Mouse (Mus musculus) gastrocnemius, adult 2 months (tissue): ENCODE data around the gene Pitpna. TPM values are rescaled to one million over a fixed set of nuclear protein-coding genes. Genes with fewer than 3 reads are reported as not detected.
"Not testable (repeated sequence)": the region's sequence is repeated elsewhere in the genome, so short reads cannot be mapped to it uniquely, and the experiment has no call there.

ENCODE experiments used
- DNase-seq: peaks from one replicate; pipeline ENCODE4 v3.0.0; 2022
- H3K27ac ChIP-seq: fragments of 200-600 bp; 2 replicates; pipeline ENCODE4 v1.8.1; 2022; ENCODE audit warnings: mild to moderate bottlenecking
- H3K4me3 ChIP-seq: fragments of 200-600 bp; 2 replicates; pipeline ENCODE4 v1.8.1; 2022; ENCODE audit warnings: mild to moderate bottlenecking, moderate library complexity
- CTCF ChIP-seq: fragments of 200-600 bp; IDR thresholded peaks from 2 replicates; pipeline ENCODE4 v1.8.1; 2022; ENCODE audit warnings: antibody characterized with exemption, mild to moderate bottlenecking, moderate library complexity
- intact Hi-C: fragments of 180-260 bp; cut with DNase I; formaldehyde crosslinking; loops from one replicate; pipeline ENCODE4 v1.15.1; 2025
- total RNA-seq, 2 experiments: library from RNA; stranded (reverse); gene quantifications; 2 replicates each; pipeline ENCODE4 v1.2.3; 2021

Pitpna gene
- total RNA-seq, 2 experiments from 2014 or later, result 151 to 206 TPM

DNA sequence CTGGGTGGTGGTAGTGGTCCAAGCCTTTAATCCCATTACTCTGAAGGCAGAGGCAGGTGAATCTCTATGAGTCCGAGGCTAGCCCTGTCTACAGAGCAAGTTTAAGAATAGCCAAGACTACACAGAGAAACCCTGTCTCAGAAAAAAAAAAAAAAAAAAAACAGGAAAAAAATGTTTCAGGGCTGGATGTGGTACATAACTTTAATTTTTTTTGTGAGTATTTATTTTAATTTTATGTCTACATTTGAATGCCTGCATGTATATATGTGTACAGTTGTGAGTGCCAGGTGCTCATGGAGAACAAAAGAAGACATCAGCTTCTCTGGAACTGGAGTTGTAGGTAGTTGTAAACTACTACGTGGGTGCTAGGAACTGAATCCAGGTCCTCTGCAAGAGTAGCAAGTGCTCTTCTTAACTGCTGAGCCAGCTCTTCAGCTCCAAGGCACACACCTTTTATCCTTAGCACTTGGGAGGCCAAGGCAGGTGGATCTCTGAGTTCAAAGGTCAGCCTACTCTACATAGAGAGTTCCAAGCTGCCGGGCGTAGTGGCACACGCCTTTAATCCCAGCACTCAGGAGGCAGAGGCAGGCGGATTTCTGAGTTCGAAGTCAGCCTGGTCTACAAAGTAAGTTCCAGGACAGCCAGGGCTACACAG is 6.3 kb upstream of the Pitpna start:
- intact Hi-C loops, result no loop called here
- DNase-seq, result no peak
- Histone ChIP-seq H3K4me3 (no peak overlapping the region), H3K27ac (no peak overlapping the region)
- TF ChIP-seq CTCF, result no peak

DNA sequence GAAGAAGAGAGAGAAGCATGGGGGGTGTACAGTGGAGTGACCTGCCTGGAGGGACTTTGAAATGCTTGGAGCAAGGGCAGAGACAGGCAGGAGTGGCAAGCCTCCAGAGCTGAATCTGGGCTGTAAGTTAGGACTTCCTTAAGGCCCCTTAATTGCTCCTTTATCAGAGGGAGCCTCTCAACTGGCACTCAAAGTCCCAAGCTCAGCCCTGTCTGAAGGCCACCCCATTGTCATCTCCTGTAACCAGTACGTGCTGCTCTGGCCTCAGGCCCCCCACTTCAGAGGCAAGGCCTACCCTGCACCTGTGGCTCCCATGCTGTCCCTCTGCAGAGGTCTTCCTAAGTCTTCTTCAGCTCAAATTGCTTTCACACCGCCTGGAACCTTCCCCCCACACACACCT is 4.4 kb upstream of the Pitpna start:
- no peak for TF ChIP-seq CTCF
- DNase-seq, result no peak
- Histone ChIP-seq H3K27ac (no peak overlapping the region), H3K4me3 (no peak overlapping the region)
- intact Hi-C loops, result no loop called here

DNA sequence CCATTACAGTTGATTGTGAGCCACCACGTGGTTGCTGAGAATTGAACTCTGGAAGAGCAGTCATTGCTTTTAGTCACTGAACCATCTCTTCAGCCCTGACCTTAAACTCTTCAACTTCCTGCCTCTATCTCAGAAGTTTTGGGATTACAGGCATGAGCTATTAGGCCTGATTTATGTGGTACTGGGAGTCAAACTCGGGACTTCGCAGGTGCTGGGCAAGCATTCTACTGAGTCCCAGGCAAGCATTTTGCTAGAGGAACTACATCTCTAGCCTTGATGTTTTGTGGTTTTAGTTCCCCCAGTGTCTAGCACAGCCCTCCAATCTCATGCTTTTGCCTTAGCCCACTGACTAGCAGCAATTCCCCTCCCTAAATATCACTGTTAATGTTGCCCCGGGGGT is 2.8 kb upstream of the Pitpna start:
- DNase-seq, result no peak
- no peak for TF ChIP-seq CTCF
- no peak overlapping the region for H3K27ac ChIP-seq
- intact Hi-C loops, result loop anchor here (5.0 kb wide), 1 partner anchor 97 kb away; no protein-coding TSS in a partner anchor
- H3K4me3 ChIP-seq, result no peak overlapping the region

DNA sequence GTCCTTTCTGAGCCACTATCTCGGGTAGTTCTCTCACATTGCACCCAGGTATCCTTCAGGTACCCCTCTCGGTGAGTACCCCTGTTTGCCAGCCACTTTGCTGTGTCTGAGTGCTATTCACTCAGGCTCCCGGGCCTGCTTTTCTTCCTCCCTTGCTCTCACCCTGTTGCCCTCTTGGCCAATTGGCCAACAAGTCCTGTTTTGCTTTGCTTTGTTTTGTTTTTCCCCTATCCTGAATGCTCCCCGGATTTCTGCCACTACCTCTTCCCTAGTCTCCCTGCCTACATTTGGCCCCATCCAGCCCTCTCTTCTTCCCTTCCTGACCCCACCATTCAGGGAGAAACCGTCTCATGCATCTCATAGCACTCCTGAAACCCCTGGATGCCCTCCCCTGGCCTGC is 1.9 kb upstream of the Pitpna start:
- intact Hi-C loops, result loop anchor here (5.0 kb wide), 1 partner anchor 96 kb away; no protein-coding TSS in a partner anchor
- no peak for DNase-seq
- Histone ChIP-seq H3K4me3 (no peak overlapping the region), H3K27ac (no peak overlapping the region)
- TF ChIP-seq CTCF, result no peak

DNA sequence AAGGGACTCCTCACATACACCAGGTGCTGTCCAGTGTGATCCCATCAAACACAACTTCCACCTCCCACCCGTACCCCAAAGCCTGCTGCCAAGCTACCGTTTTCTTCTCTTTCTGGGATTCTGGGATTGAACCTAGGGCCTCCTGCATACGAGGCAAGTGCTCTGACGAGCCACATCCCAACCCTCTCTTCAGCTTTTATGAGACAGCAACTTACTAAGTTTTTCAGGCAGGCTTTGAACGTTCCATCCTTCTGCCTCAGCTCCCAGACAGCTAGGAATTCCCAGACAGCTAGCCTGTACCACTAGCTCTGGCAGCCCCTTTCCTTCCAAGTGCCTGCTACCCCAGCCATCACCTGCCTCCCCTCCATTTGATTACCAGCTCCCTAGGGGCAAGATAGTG is 934 bp upstream of the Pitpna start:
- no peak for TF ChIP-seq CTCF
- Histone ChIP-seq H3K4me3 (no peak overlapping the region), H3K27ac (peak overlapping the region; percentile 98)
- no peak for DNase-seq
- intact Hi-C loops, result loop anchor here (5.0 kb wide), 1 partner anchor 95 kb away; no protein-coding TSS in a partner anchor

DNA sequence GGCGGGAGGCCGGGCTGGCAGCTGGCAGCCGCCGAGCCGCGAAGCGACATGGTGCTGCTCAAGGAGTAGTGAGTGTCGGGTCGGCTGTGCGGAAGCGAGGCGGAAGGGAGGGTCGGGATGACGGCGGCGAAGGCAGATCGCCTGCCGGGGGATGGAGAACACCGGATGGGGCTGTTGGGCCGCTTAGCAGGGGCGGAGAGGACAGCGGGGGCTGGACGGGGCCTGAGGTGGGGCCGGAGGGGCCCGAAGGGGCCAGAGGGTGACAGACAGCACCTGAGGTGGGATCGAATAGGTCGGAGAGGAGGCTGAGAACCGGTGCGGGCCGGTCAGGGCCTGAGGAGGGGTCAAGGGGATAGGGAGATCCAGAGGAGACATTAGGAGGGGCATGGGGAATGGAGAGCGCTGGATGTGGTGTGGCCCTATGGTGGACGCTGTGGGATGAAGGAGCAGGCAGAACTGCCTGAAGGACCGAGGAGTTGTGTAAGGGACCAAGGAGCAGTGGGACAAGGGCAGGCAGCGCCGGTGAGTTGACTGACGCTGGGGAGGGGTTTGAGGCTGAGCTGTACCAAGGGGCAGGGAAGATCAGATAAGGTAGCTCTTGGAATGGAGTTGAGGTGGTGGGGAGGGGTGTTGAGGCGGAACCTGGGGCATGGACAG is 516 bp downstream of the Pitpna start:
- intact Hi-C loops, result loop anchor here (5.0 kb wide), 1 partner anchor 94 kb away; no protein-coding TSS in a partner anchor
- peak overlapping the region; percentile 98 for H3K27ac ChIP-seq
- peak overlapping the region; percentile 99 for H3K4me3 ChIP-seq
- TF ChIP-seq CTCF, result no peak
- peak; percentile 46 for DNase-seq

DNA sequence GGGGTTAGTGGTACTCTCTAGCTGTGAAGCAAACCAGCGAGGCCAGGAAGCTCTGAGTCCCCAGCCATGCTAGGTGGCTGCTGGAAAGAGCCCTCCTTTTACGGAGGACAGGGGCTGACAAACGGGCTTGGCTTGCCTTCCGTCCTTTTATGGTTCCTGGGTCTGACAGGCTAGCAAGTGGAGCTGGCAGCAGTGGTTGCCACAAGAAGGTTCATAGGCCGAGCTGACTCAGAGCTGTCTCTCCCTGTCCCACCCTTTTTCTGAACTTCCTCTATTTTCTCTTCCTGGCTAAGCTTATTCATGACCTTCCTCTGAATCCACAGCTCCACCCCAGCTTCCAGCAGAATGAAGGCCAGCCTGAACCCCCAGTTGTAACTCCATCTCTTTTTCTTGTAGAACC is 4.7 kb downstream of the Pitpna start:
- TF ChIP-seq CTCF, result no peak
- Histone ChIP-seq H3K27ac (peak overlapping the region; percentile 44), H3K4me3 (no peak overlapping the region)
- peak; percentile 54 for DNase-seq
- intact Hi-C loops, result no loop called here

DNA sequence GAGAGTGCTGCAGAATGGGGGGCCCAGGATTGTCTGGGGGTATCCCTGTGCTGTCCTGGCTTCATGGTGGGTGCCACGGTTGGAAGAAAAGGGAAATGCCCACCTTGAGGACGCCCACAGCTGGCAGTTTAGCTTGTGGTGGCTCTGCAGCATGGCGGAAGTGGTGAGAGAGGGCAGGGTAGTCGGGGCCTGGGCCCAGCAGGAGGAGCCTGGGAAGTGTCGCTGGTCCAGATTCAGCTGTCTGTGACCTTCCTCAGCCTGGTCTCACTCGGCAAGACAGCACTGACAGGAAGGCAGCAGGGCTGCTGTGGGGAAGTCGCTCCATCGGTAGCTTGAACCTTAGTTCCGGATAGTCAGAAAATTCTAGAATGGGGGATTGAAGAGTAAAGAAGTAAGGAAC is 6.5 kb downstream of the Pitpna start:
- intact Hi-C loops, result no loop called here
- peak; percentile 40 for DNase-seq
- no peak for TF ChIP-seq CTCF

DNA sequence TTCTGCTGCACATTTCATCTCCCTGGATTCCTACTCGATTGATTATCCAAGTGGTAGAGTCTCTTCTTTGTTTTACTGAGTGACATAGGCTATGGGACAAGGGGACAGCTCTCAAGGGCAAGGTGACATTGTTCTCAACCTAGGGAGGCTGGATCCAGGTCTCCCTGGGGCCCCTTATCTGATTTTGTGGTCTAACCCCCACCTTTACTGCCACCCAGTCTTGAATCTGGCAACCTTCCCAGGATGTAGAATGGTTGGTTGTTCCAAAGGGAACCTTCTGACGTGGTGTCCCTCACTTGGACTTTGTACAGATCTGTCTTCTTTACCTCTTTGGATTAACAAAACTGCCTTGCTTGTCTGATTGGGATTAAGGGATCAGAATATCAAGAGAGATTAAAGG is 7.5 kb downstream of the Pitpna start:
- TF ChIP-seq CTCF, result no peak
- H3K27ac ChIP-seq, result peak overlapping the region; percentile 94
- intact Hi-C loops, result no loop called here
- no peak for DNase-seq
- peak overlapping the region; percentile 55; the same call in 1 of the 2 replicates for H3K4me3 ChIP-seq

More for the DNA sequence above, 6.5 kb downstream of the Pitpna start:
- peak overlapping the region; percentile 94 for H3K27ac ChIP-seq
- H3K4me3 ChIP-seq, result no peak overlapping the region

DNA sequence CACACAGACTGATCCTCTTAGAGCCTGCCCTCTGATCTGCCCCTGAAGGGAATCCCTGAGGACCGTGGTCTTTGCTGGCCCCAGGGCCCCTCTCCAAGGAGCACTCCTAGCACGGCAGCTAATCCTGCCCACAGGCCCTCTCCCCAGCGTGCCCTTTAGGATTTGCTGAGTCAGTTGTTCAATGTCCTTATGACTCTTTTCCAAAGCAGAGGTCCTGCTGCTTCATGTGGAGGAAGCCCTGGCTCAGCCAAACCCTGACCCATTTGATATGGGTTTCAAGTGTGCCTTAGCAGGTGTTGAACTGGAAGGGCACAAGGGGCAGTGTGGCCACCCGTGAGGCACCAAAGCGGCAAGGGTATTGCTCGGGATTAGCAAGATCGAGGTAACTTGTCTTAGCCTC is 7.9 kb downstream of the Pitpna start:
- TF ChIP-seq CTCF, result no peak
- DNase-seq, result peak; percentile 81
- Histone ChIP-seq H3K4me3 (peak overlapping the region; percentile 55), H3K27ac (peak overlapping the region; percentile 94)
- intact Hi-C loops, result no loop called here

DNA sequence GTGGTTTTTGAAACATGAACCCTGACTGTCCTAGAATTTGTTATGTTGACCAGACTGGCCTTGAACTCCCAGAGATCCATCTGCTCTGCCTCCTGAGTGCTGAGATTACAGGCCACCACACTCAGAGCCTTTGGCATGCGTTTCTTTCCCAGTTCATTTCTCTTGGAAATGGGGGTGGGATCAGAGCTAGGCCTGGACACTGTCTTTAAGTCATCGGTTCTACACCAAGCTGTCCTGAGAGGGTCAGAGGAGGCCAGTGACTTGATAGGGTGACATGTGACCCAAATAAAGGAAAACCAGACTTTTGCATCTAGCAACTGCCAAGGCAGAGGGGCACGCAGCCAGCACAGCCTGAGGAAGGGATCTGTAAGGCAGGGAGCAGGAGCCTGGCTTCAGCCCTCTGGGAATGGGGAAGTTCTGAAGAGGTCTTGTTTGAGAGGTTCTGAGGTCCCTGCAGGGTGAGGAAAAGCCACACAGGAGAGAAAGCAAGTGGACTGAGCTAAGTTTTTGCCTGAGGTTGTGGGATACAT is 8.9 kb downstream of the Pitpna start:
- TF ChIP-seq CTCF, result no peak
- peak overlapping the region; percentile 94 for H3K27ac ChIP-seq

DNA sequence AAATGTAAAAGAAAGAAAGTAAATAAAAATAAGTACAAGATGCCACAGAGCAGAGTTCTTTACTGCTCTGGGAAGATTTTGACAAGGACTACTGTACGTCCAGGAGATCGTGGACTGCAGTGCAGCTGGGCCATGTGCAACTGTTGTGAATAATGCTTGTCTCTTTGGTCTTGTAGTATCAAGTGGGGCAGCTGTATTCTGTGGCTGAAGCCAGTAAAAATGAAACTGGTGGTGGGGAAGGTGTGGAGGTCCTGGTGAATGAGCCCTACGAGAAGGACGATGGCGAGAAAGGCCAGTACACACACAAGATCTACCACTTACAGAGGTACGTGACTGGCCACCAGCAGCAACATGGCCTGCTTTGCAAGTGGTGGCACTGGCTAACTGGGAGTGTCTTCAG is 10.1 kb downstream of the Pitpna start:
- TF ChIP-seq CTCF, result no peak
- intact Hi-C loops, result loop anchor here (2.0 kb wide), 1 partner anchor 17 kb away; no protein-coding TSS in a partner anchor
- peak overlapping the region; percentile 94 for H3K27ac ChIP-seq
- peak overlapping the region; percentile 0; the same call in 1 of the 2 replicates for H3K4me3 ChIP-seq
- no peak for DNase-seq

More for the DNA sequence above, 8.9 kb downstream of the Pitpna start:
- peak; percentile 89 for DNase-seq
- peak overlapping the region; percentile 55 for H3K4me3 ChIP-seq
- intact Hi-C loops, result no loop called here

DNA sequence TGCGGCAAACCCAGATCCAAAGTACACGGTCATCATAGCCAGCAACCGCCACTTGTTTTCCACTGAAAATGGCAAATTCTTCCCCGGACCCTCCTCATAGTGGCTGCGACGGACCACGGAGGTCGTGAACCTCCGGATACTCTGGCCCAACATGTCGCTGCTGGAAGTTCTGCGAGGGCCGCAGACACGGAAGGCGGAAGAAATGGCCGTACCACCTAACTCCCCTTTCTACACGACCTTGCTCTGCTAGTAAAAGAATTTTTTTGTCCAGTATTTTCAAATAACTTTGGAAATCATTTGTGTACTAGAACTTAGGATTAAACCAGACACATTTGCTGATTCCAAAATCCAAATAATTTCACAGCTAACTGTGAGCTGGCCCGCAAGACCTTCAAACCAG is 11.9 kb downstream of the Pitpna start:
- not testable (repeated sequence) for DNase-seq, H3K4me3 ChIP-seq, H3K27ac ChIP-seq
- intact Hi-C loops, result loop anchor here (2.0 kb wide), 1 partner anchor 15 kb away; no protein-coding TSS in a partner anchor
